Mouse (Mus musculus): ENCODE measurements at regions not wholly inside any gene's neighbourhood (a gene's known extent, or its start where the extent isn't known, plus 50 kb on each side); places are given as distances from the start of the nearest gene placed in this dataset.
A peak's percentile ranks its signal among the peaks of the same experiment; 100 is the strongest.

DNA sequence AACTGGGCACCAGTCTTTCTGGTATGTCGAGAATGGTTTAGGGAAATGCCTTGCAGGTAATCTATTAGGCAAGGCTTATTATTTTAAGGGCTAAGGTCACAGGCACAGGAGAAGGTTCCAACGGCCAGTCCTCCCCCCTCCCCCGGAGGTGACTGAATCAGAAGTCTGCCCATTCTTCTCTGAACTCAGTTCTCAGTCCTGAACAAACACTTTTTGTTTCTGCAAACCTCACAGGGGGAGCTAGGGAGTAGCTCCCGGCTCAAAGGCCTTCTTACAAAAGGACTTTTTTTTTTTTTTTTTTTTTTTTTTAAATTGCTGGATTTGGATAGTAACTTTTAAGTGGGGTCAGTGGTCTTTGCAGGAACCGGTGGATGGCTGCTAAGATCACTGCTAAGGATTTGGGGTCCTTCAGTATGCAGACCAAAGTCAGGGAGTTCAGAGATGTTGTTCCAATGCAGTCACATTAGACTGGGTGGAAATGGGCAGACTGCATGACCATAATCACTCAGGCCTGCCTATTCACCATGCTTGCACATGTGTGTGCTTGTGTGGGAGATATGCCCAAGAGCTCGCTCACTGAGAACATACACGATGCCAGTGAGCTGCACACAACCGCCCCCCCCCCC, 467.1 kb downstream of the Vrk1 start:
- TF ChIP-seq CTCF (IDR thresholded peaks at IDR 0.05; ENCODE audit: low read depth): no peak
- Histone ChIP-seq H3K9ac (replicated peaks; ENCODE audit: low read length) (no peak overlapping the region), H3K4me1 (ENCODE audit: insufficient read depth, low read length) (peaks cover 6% of the 10 kb centered on the region; the same call in 1 of the 2 replicates), H3K4me2 (ENCODE audit: low read depth, low read length) (no peak overlapping the region), H3K27ac (no peak overlapping the region), H3K36me3 (ENCODE audit: insufficient read depth, low read length) (no peaks in the 10 kb centered on the region), H3K4me3 (ENCODE audit: low read length) (no peak overlapping the region), H3K27me3 (ENCODE audit: insufficient read depth, low read length) (peaks cover 30% of the 10 kb centered on the region), H3K9me3 (ENCODE audit: low read length) (no peaks in the 10 kb centered on the region)
- ATAC-seq (no peak), DNase-seq (ENCODE audit: low spot score) (peak; percentile 28)
- WGBS: 23% methylated on average over 8 of the region's 8 CpGs

- no peak overlapping the region for H3K4me3 ChIP-seq (ENCODE audit: low read length)
- no peak overlapping the region; the same call in 1 of the 2 replicates for H3K4me2 ChIP-seq (ENCODE audit: low read depth, low read length)
- peaks cover 6% of the 10 kb centered on the region; the same call in 1 of the 2 replicates for H3K4me1 ChIP-seq (ENCODE audit: insufficient read depth, low read length)
- DNase-seq (ENCODE audit: low spot score): no peak
- ATAC-seq: no peak
- TF ChIP-seq CTCF (IDR thresholded peaks at IDR 0.05; ENCODE audit: low read depth): no peak
- no peaks in the 10 kb centered on the region for H3K9me3 ChIP-seq (ENCODE audit: low read length)
- 32% methylated on average over 4 of the region's 4 CpGs for WGBS
- H3K36me3 ChIP-seq (ENCODE audit: insufficient read depth, low read length): no peaks in the 10 kb centered on the region
- peaks cover 30% of the 10 kb centered on the region for H3K27me3 ChIP-seq (ENCODE audit: insufficient read depth, low read length)
- H3K27ac ChIP-seq: no peak overlapping the region
- no peak overlapping the region for H3K9ac ChIP-seq (replicated peaks; ENCODE audit: low read length)
These were observed 467.7 kb downstream of the Vrk1 start for GRCm38 (mm10) chr12:106477731-106478130.

DNA sequence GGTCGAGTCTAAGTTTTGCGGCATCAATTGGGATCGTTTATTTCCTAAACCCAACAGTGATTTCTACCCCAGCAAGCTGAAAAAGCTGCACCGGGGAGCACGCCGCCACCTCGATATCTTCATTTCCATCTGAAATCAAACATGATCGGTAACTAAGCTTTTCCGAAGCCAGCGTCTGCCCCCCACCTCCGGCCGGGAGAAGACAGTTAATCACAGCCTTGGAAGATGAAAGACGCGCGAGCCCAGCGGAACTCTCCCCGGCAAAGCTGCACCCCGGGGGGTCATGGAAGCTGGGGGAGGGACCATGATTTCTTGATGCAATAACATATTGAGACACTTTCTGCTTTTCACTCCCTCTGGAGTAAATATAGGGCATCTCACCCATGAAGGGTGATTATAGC, 468.4 kb downstream of the Vrk1 start:
- H3K9me3 ChIP-seq (ENCODE audit: low read length): no peaks in the 10 kb centered on the region
- H3K27me3 ChIP-seq (ENCODE audit: insufficient read depth, low read length): peaks cover 30% of the 10 kb centered on the region
- peak overlapping the region; percentile 15; the same call in 1 of the 2 replicates for H3K4me3 ChIP-seq (ENCODE audit: low read length)
- H3K4me2 ChIP-seq (ENCODE audit: low read depth, low read length): peak overlapping the region; percentile 48
- H3K9ac ChIP-seq (replicated peaks; ENCODE audit: low read length): no peak overlapping the region
- DNase-seq (ENCODE audit: low spot score) (peak; percentile 20), ATAC-seq (no peak)
- WGBS: 2% methylated on average over 18 of the region's 18 CpGs
- no peaks in the 10 kb centered on the region for H3K36me3 ChIP-seq (ENCODE audit: insufficient read depth, low read length)
- no peak for TF ChIP-seq CTCF (IDR thresholded peaks at IDR 0.05; ENCODE audit: low read depth)
- H3K27ac ChIP-seq: no peak overlapping the region
- peaks cover 6% of the 10 kb centered on the region; the same call in 1 of the 2 replicates for H3K4me1 ChIP-seq (ENCODE audit: insufficient read depth, low read length)

- no peak overlapping the region for H3K27ac ChIP-seq
- H3K9me3 ChIP-seq (ENCODE audit: low read length): no peaks in the 10 kb centered on the region
- WGBS: 4% methylated on average over 24 of the region's 24 CpGs
- no peak for TF ChIP-seq CTCF (IDR thresholded peaks at IDR 0.05; ENCODE audit: low read depth)
- DNase-seq (ENCODE audit: low spot score): peak; percentile 52
- H3K9ac ChIP-seq (replicated peaks; ENCODE audit: low read length): no peak overlapping the region
- no peaks in the 10 kb centered on the region for H3K36me3 ChIP-seq (ENCODE audit: insufficient read depth, low read length)
- no peak for ATAC-seq
- H3K4me3 ChIP-seq (ENCODE audit: low read length): peak overlapping the region; percentile 19
- H3K4me2 ChIP-seq (ENCODE audit: low read depth, low read length): peak overlapping the region; percentile 48
- peaks cover 6% of the 10 kb centered on the region; the same call in 1 of the 2 replicates for H3K4me1 ChIP-seq (ENCODE audit: insufficient read depth, low read length)
- peaks cover 26% of the 10 kb centered on the region for H3K27me3 ChIP-seq (ENCODE audit: insufficient read depth, low read length)
These were observed 469.2 kb downstream of the Vrk1 start for GRCm38 (mm10) chr12:106479067-106479877.

DNA sequence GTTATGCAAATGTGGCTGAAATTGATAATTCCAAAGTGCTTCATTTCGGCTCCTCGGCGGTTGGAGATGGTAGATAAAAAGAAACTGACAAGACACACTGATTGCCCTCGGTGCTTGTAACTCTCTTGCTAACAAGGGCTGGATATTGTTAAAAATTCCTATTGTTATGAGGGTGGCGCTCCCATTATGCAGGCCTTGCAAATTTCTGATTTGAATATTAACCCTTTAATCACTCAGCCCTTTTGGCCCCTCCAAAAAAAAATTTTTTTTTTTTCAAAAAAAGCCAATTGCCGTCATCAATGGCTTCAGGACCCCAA, 469.8 kb downstream of the Vrk1 start:
- WGBS: 18% methylated on average over 6 of the region's 6 CpGs
- Histone ChIP-seq H3K4me2 (ENCODE audit: low read depth, low read length) (peak overlapping the region; percentile 48), H3K4me1 (ENCODE audit: insufficient read depth, low read length) (peaks cover 6% of the 10 kb centered on the region; the same call in 1 of the 2 replicates), H3K27me3 (ENCODE audit: insufficient read depth, low read length) (peaks cover 26% of the 10 kb centered on the region), H3K9ac (replicated peaks; ENCODE audit: low read length) (no peak overlapping the region), H3K27ac (no peak overlapping the region), H3K36me3 (ENCODE audit: insufficient read depth, low read length) (no peaks in the 10 kb centered on the region), H3K9me3 (ENCODE audit: low read length) (no peaks in the 10 kb centered on the region), H3K4me3 (ENCODE audit: low read length) (peak overlapping the region; percentile 19)
- ATAC-seq (no peak), DNase-seq (ENCODE audit: low spot score) (no peak)
- TF ChIP-seq CTCF (IDR thresholded peaks at IDR 0.05; ENCODE audit: low read depth): no peak

DNA sequence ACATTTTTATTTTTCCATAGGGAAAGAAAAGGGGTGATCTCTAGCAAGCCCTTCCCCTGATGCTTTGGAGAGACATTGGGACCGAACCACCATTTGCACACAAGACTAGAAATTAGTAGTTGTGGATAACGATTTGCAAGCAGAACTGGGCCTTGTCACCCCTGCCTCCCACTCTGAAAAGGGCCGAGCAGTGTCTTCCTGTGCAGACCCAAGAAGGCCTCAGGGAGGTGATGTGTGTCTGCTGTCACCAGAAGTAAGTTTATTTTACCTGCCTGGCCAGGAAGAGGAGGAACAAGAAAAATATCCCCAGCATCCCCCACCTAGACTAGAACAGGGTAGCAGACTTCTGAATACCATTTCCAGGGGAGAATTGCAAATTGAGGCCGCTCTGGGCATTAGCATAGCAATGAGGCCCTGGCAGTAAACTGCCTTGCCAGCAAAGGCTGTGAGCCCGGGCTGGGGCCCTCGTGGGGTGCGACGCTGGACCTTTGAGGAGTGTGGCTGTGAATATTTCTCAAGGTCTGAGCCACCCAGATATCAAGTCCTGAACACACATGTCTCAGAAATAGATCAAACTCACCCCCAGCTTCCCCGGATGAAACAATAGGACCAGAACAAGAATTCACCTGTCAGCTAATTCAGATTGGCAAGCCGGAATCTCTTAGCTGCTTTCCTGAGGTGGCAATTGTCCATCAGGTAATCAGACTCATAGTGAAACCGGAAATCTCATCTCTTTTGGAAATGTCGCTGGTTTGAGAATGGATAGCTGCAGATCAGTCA, 470.4 kb downstream of the Vrk1 start:
- H3K9me3 ChIP-seq (ENCODE audit: low read length): no peaks in the 10 kb centered on the region
- TF ChIP-seq CTCF (IDR thresholded peaks at IDR 0.05; ENCODE audit: low read depth): no peak
- peaks cover 26% of the 10 kb centered on the region for H3K27me3 ChIP-seq (ENCODE audit: insufficient read depth, low read length)
- H3K27ac ChIP-seq: no peak overlapping the region
- no peak overlapping the region for H3K9ac ChIP-seq (replicated peaks; ENCODE audit: low read length)
- peaks cover 6% of the 10 kb centered on the region; the same call in 1 of the 2 replicates for H3K4me1 ChIP-seq (ENCODE audit: insufficient read depth, low read length)
- WGBS: 39% methylated on average over 12 of the region's 12 CpGs
- no peak overlapping the region for H3K4me2 ChIP-seq (ENCODE audit: low read depth, low read length)
- H3K36me3 ChIP-seq (ENCODE audit: insufficient read depth, low read length): no peaks in the 10 kb centered on the region
- DNase-seq (ENCODE audit: low spot score) (no peak), ATAC-seq (no peak)
- no peak overlapping the region for H3K4me3 ChIP-seq (ENCODE audit: low read length)

Data from hindbrain, postnatal 0 days (tissue).